Mouse (Mus musculus) stomach, embryonic 15.5 days (tissue): ENCODE results near the gene Psmd1. TPM values are rescaled to one million over a fixed set of nuclear protein-coding genes. Genes with fewer than 3 reads are reported as not detected.
"Not testable (repeated sequence)": the region's sequence is repeated elsewhere in the genome, so short reads cannot be mapped to it uniquely, and the experiment has no call there.

Experiments used
- ATAC-seq: fragments of 200-750 bp; cut with Nextera tagmentation; 2 replicates; pipeline ENCODE4 v1.8.0; 2017; ENCODE audit warnings: low read depth, moderate number of reproducible peaks, moderate TSS enrichment; ENCODE audit not compliant: insufficient read depth, low FRiP score
- H3K27ac ChIP-seq: fragments of 300-500 bp; sonication (generic); 2 replicates; pipeline ENCODE4 v1.5.1; 2015; ENCODE audit warnings: mild to moderate bottlenecking, inconsistent platforms
- H3K27me3 ChIP-seq: fragments of 300-500 bp; sonication (generic); replicated peaks from 2 replicates; pipeline ENCODE4 v1.6.1; 2015; ENCODE audit warnings: inconsistent platforms
- H3K36me3 ChIP-seq: fragments of 300-500 bp; sonication (generic); 2 replicates; pipeline ENCODE4 v1.6.1; 2015; ENCODE audit warnings: inconsistent platforms
- H3K4me1 ChIP-seq: fragments of 300-500 bp; sonication (generic); 2 replicates; pipeline ENCODE4 v1.6.1; 2015; ENCODE audit warnings: inconsistent platforms
- H3K4me2 ChIP-seq: fragments of 300-500 bp; sonication (generic); 2 replicates; pipeline ENCODE4 v1.6.1; 2015; ENCODE audit warnings: mild to moderate bottlenecking, inconsistent platforms
- H3K4me3 ChIP-seq: fragments of 300-500 bp; sonication (generic); replicated peaks from 2 replicates; pipeline ENCODE4 v1.5.1; 2015; ENCODE audit warnings: inconsistent platforms
- H3K9ac ChIP-seq: fragments of 300-500 bp; sonication (generic); 2 replicates; pipeline ENCODE4 v1.6.1; 2015; ENCODE audit warnings: inconsistent platforms
- H3K9me3 ChIP-seq: fragments of 300-500 bp; sonication (generic); 2 replicates; pipeline ENCODE4 v1.6.1; 2016; ENCODE audit warnings: inconsistent platforms
- WGBS: fragments of 180-500 bp; shearing (Covaris S2); methylation state at CpG from one replicate; pipeline ENCODE4 v1.1.7; 2015; 5-methylcytosine and 5-hydroxymethylcytosine counted together
- polyA plus RNA-seq: library from polyadenylated mRNA; unstranded; fragments of >200 nt; fragmentation: Nextera tagmentation; extraction: Ambion mirVana; gene quantifications from 2 replicates; pipeline ENCODE4 v1.2.1, GENCODE M21; 2015

Psmd1 gene
- 147 and 158 TPM in 2 replicates for polyA plus RNA-seq

- H3K4me1 ChIP-seq: peaks cover 7% of the 10 kb centered on the region
- H3K27me3 ChIP-seq: no peaks in the 10 kb centered on the region
- no peaks in the 10 kb centered on the region for H3K9me3 ChIP-seq
- H3K9ac ChIP-seq: peak within 1 kb of the TSS; percentile 98
- peak within 1 kb of the TSS; percentile 79 for H3K27ac ChIP-seq
- peak within 1 kb of the TSS; percentile 79 for H3K4me2 ChIP-seq
- ATAC-seq: peak; percentile 91
- H3K36me3 ChIP-seq: 0 out of 2 replicates have a peak, but pooled peaks cover 3% of the 10 kb centered on the region
- H3K4me3 ChIP-seq: peak within 1 kb of the TSS; percentile 99
- WGBS: under 1% methylated on average over 41 of the region's 47 CpGs
Observed at GRCm38 (mm10) chr1:86064271-86064991, at the start of gene Psmd1. Gene Psmd1, plus strand, starts transcription at chr1:86064387.

GRCm38 (mm10) chr1:86015758-86016157, 48.4 kb upstream of the Psmd1 start:
- not testable (repeated sequence) for H3K36me3 ChIP-seq, ATAC-seq, H3K4me2 ChIP-seq, H3K4me3 ChIP-seq, H3K27ac ChIP-seq, H3K9ac ChIP-seq, H3K4me1 ChIP-seq, H3K9me3 ChIP-seq
- WGBS: 96% methylated on average over 9 of the region's 9 CpGs
- H3K27me3 ChIP-seq: peaks cover 17% of the 10 kb centered on the region

- Histone ChIP-seq H3K4me3 (no peak within 1 kb of the TSS), H3K27ac (no peak within 1 kb of the TSS), H3K4me1 (peaks cover 4% of the 10 kb centered on the region; the same call in 1 of the 2 replicates), H3K4me2 (no peak within 1 kb of the TSS), H3K9me3 (no peaks in the 10 kb centered on the region), H3K36me3 (no peaks in the 10 kb centered on the region), H3K27me3 (peaks cover 17% of the 10 kb centered on the region), H3K9ac (no peak within 1 kb of the TSS)
- no peak for ATAC-seq
- WGBS: 86% methylated on average over 8 of the region's 8 CpGs
Observed at GRCm38 (mm10) chr1:86016516-86016915, 47.7 kb upstream of the Psmd1 start, which contains the start of gene Spata3. Gene Spata3, plus strand, starts transcription at chr1:86016816.

- Histone ChIP-seq H3K4me2 (peak overlapping the region; percentile 98), H3K27me3 (peaks cover 17% of the 10 kb centered on the region), H3K27ac (no peak overlapping the region), H3K9ac (no peak overlapping the region), H3K4me3 (peak overlapping the region; percentile 49), H3K4me1 (peaks cover 4% of the 10 kb centered on the region; the same call in 1 of the 2 replicates), H3K9me3 (no peaks in the 10 kb centered on the region), H3K36me3 (no peaks in the 10 kb centered on the region)
- ATAC-seq: peak; percentile 39; the same call in 1 of the 2 replicates
- WGBS: 3% methylated on average over 60 of the region's 60 CpGs
Observed at GRCm38 (mm10) chr1:86018235-86019055, 45.7 kb upstream of the Psmd1 start.

GRCm38 (mm10) chr1:86021365-86021989, 42.7 kb upstream of the Psmd1 start:
- no peak overlapping the region for H3K27ac ChIP-seq
- 68% methylated on average over 11 of the region's 11 CpGs for WGBS
- H3K36me3 ChIP-seq: no peaks in the 10 kb centered on the region
- H3K4me1 ChIP-seq: peaks cover 4% of the 10 kb centered on the region; the same call in 1 of the 2 replicates
- no peak overlapping the region for H3K4me3 ChIP-seq
- no peak overlapping the region for H3K9ac ChIP-seq
- H3K4me2 ChIP-seq: no peak overlapping the region
- peaks cover 17% of the 10 kb centered on the region for H3K27me3 ChIP-seq
- no peaks in the 10 kb centered on the region for H3K9me3 ChIP-seq
- ATAC-seq: no peak

- Histone ChIP-seq H3K4me3 (no peak overlapping the region), H3K4me2 (no peak overlapping the region), H3K27me3 (no peaks in the 10 kb centered on the region), H3K4me1 (no peaks in the 10 kb centered on the region), H3K36me3 (no peaks in the 10 kb centered on the region), H3K27ac (no peak overlapping the region), H3K9ac (no peak overlapping the region), H3K9me3 (no peaks in the 10 kb centered on the region)
- ATAC-seq: no peak
- WGBS: 18% methylated on average over 11 of the region's 11 CpGs
Observed at GRCm38 (mm10) chr1:86032273-86032987, 31.8 kb upstream of the Psmd1 start.

GRCm38 (mm10) chr1:86038191-86038951, 25.8 kb upstream of the Psmd1 start:
- H3K27ac ChIP-seq: peak overlapping the region; percentile 27; the same call in 1 of the 2 replicates

GRCm38 (mm10) chr1:86040131-86040530, 24.1 kb upstream of the Psmd1 start:
- Histone ChIP-seq H3K27ac (peak overlapping the region; percentile 12; the same call in 1 of the 2 replicates), H3K9me3 (no peaks in the 10 kb centered on the region), H3K4me3 (no peak overlapping the region), H3K9ac (no peak overlapping the region), H3K4me1 (peaks cover 2% of the 10 kb centered on the region; the same call in 1 of the 2 replicates), H3K27me3 (peaks cover 16% of the 10 kb centered on the region), H3K36me3 (no peaks in the 10 kb centered on the region), H3K4me2 (no peak overlapping the region)
- WGBS: 56% methylated on average over 4 of the region's 4 CpGs
- ATAC-seq: peak; percentile 77; the same call in 1 of the 2 replicates

More at GRCm38 (mm10) chr1:86038191-86038951, 25.8 kb upstream of the Psmd1 start:
- peak; percentile 35; the same call in 1 of the 2 replicates for ATAC-seq
- H3K4me3 ChIP-seq: no peak overlapping the region
- H3K4me2 ChIP-seq: no peak overlapping the region
- H3K36me3 ChIP-seq: no peaks in the 10 kb centered on the region
- no peaks in the 10 kb centered on the region for H3K27me3 ChIP-seq
- no peak overlapping the region for H3K9ac ChIP-seq
- peaks cover 2% of the 10 kb centered on the region; the same call in 1 of the 2 replicates for H3K4me1 ChIP-seq
- WGBS: 59% methylated on average over 3 of the region's 3 CpGs
- no peaks in the 10 kb centered on the region for H3K9me3 ChIP-seq

GRCm38 (mm10) chr1:86040817-86041216, 23.4 kb upstream of the Psmd1 start:
- 82% methylated on average over 3 of the region's 3 CpGs for WGBS
- H3K4me3 ChIP-seq: no peak overlapping the region
- no peak overlapping the region for H3K27ac ChIP-seq
- no peaks in the 10 kb centered on the region for H3K9me3 ChIP-seq
- H3K27me3 ChIP-seq: peaks cover 22% of the 10 kb centered on the region
- no peaks in the 10 kb centered on the region for H3K36me3 ChIP-seq
- no peak overlapping the region for H3K9ac ChIP-seq
- peaks cover 2% of the 10 kb centered on the region; the same call in 1 of the 2 replicates for H3K4me1 ChIP-seq
- no peak overlapping the region for H3K4me2 ChIP-seq
- no peak for ATAC-seq

- Histone ChIP-seq H3K9ac (no peak overlapping the region), H3K4me2 (peak overlapping the region; percentile 96; the same call in 1 of the 2 replicates), H3K27ac (no peak overlapping the region), H3K36me3 (no peaks in the 10 kb centered on the region), H3K9me3 (no peaks in the 10 kb centered on the region), H3K27me3 (peaks cover 43% of the 10 kb centered on the region), H3K4me3 (no peak overlapping the region), H3K4me1 (peaks cover 3% of the 10 kb centered on the region)
- WGBS: 66% methylated on average over 4 of the region's 4 CpGs
- ATAC-seq: no peak
Observed at GRCm38 (mm10) chr1:86045056-86045455, 19.1 kb upstream of the Psmd1 start.
